Mouse (Mus musculus) left cerebral cortex, adult 9 months (tissue): ENCODE measurements around the gene Eya4.

ENCODE experiments used
- DNase-seq, 2 experiments: peaks; one replicate each; pipeline ENCODE4 v3.0.0; 2022; ENCODE audit warnings: low spot score in 2 of 2

The Eya4 gene

GRCm38 (mm10) chr10:23063637-23064036 is 286.9 kb downstream of the Eya4 start:
- no peak for DNase-seq

GRCm38 (mm10) chr10:23062719-23063118 is 287.9 kb downstream of the Eya4 start:
- no peak for DNase-seq

GRCm38 (mm10) chr10:23060694-23061060 is 289.9 kb downstream of the Eya4 start:
- DNase-seq: no peak

GRCm38 (mm10) chr10:23060041-23060693 is 290.4 kb downstream of the Eya4 start:
- DNase-seq: no peak

GRCm38 (mm10) chr10:23053379-23053915 is 297.1 kb downstream of the Eya4 start:
- no peak for DNase-seq
